Mouse (Mus musculus) liver (tissue): Measurements from ENCODE around the gene Nedd4.
A peak's percentile ranks its signal among the peaks of the same experiment; 100 is the strongest.

ENCODE experiments used
- DNase-seq: peaks from one replicate; pipeline ENCODE4 v3.0.0-alpha.2; 2020; ENCODE audit warnings: mixed read lengths

Gene Nedd4

GRCm38 (mm10) chr9:72683268-72683667 lies 21.1 kb downstream of the Nedd4 start:
- no peak for DNase-seq

- no peak for DNase-seq
These were observed 23.1 kb downstream of the Nedd4 start for GRCm38 (mm10) chr9:72685231-72685630.

GRCm38 (mm10) chr9:72686506-72686905 lies 24.4 kb downstream of the Nedd4 start:
- no peak for DNase-seq

GRCm38 (mm10) chr9:72689522-72689921 lies 27.4 kb downstream of the Nedd4 start:
- DNase-seq = no peak

- DNase-seq = no peak
These were observed 28.7 kb downstream of the Nedd4 start for GRCm38 (mm10) chr9:72690811-72691210.

- DNase-seq = no peak
These were observed 29.8 kb downstream of the Nedd4 start for GRCm38 (mm10) chr9:72691942-72692341.

GRCm38 (mm10) chr9:72693081-72693696 lies 31.0 kb downstream of the Nedd4 start:
- DNase-seq = no peak

- no peak for DNase-seq
These were observed 31.7 kb downstream of the Nedd4 start for GRCm38 (mm10) chr9:72693861-72694260.

GRCm38 (mm10) chr9:72696508-72696907 lies 34.4 kb downstream of the Nedd4 start:
- DNase-seq = no peak

GRCm38 (mm10) chr9:72697779-72698178 lies 35.6 kb downstream of the Nedd4 start:
- DNase-seq = no peak

GRCm38 (mm10) chr9:72699702-72700101 lies 37.6 kb downstream of the Nedd4 start:
- peak; percentile 78 for DNase-seq

- DNase-seq = no peak
These were observed 39.3 kb downstream of the Nedd4 start for GRCm38 (mm10) chr9:72701441-72701840.

GRCm38 (mm10) chr9:72702075-72702474 lies 39.9 kb downstream of the Nedd4 start:
- no peak for DNase-seq

- DNase-seq = no peak
These were observed 41.0 kb downstream of the Nedd4 start for GRCm38 (mm10) chr9:72703142-72703541.

GRCm38 (mm10) chr9:72703754-72704153 lies 41.6 kb downstream of the Nedd4 start:
- DNase-seq = no peak

GRCm38 (mm10) chr9:72705270-72705669 lies 43.1 kb downstream of the Nedd4 start:
- no peak for DNase-seq

- DNase-seq = no peak
These were observed 45.9 kb downstream of the Nedd4 start for GRCm38 (mm10) chr9:72707999-72708398.

- no peak for DNase-seq
These were observed 46.5 kb downstream of the Nedd4 start for GRCm38 (mm10) chr9:72708690-72709089.

GRCm38 (mm10) chr9:72710060-72710459 lies 47.9 kb downstream of the Nedd4 start:
- no peak for DNase-seq

GRCm38 (mm10) chr9:72714945-72715344 lies 52.8 kb downstream of the Nedd4 start:
- no peak for DNase-seq

GRCm38 (mm10) chr9:72716200-72716599 lies 54.1 kb downstream of the Nedd4 start:
- DNase-seq = no peak

GRCm38 (mm10) chr9:72719143-72719542 lies 57.0 kb downstream of the Nedd4 start:
- no peak for DNase-seq

- no peak for DNase-seq
These were observed 59.1 kb downstream of the Nedd4 start for GRCm38 (mm10) chr9:72721221-72721620.

- no peak for DNase-seq
These were observed 60.5 kb downstream of the Nedd4 start for GRCm38 (mm10) chr9:72722622-72723021.

GRCm38 (mm10) chr9:72724491-72725221 lies 62.5 kb downstream of the Nedd4 start:
- no peak for DNase-seq
